Mouse (Mus musculus) stomach, embryonic 14.5 days (tissue): Measurements from ENCODE around the gene Pik3r2. TPM values are rescaled to one million over a fixed set of nuclear protein-coding genes. Genes with fewer than 3 reads are reported as not detected.

Experiments used
- ATAC-seq: fragments of 200-750 bp; cut with Nextera tagmentation; 2 replicates; pipeline ENCODE4 v1.8.0; 2017; ENCODE audit warnings: low read depth, moderate TSS enrichment; ENCODE audit not compliant: insufficient number of reproducible peaks, insufficient read depth, low FRiP score
- H3K27ac ChIP-seq: fragments of 300-500 bp; sonication (generic); 2 replicates; pipeline ENCODE4 v1.5.1; 2014; ENCODE audit warnings: mild to moderate bottlenecking, low read length, moderate library complexity, mixed read lengths
- H3K27me3 ChIP-seq: fragments of 300-500 bp; sonication (generic); 2 replicates; pipeline ENCODE4 v1.6.1; 2014; ENCODE audit warnings: low read length, control low read depth, mixed read lengths; ENCODE audit not compliant: control insufficient read depth, insufficient read depth
- H3K36me3 ChIP-seq: fragments of 300-500 bp; sonication (generic); 2 replicates; pipeline ENCODE4 v1.6.1; 2014; ENCODE audit warnings: mild to moderate bottlenecking, control low read depth, low read length, moderate library complexity, mixed read lengths; ENCODE audit not compliant: control insufficient read depth, insufficient read depth
- H3K4me1 ChIP-seq: fragments of 300-500 bp; sonication (generic); 2 replicates; pipeline ENCODE4 v1.6.1; 2014; ENCODE audit warnings: low read length, control low read depth, mixed read lengths; ENCODE audit not compliant: control insufficient read depth, insufficient read depth
- H3K4me2 ChIP-seq: fragments of 300-500 bp; sonication (generic); replicated peaks from 2 replicates; pipeline ENCODE4 v1.6.1; 2014; ENCODE audit warnings: low read depth, low read length, control low read depth
- H3K4me3 ChIP-seq: fragments of 300-500 bp; sonication (generic); 2 replicates; pipeline ENCODE4 v1.5.1; 2014; ENCODE audit warnings: low read depth, low read length, control low read depth
- H3K9ac ChIP-seq: fragments of 300-500 bp; sonication (generic); replicated peaks from 2 replicates; pipeline ENCODE4 v1.6.1; 2014; ENCODE audit warnings: low read depth, mild to moderate bottlenecking, control low read depth, low read length, moderate library complexity, mixed read lengths
- H3K9me3 ChIP-seq: fragments of 300-500 bp; sonication (generic); 2 replicates; pipeline ENCODE4 v1.6.1; 2016; ENCODE audit warnings: low read depth, low read length, control low read depth; ENCODE audit not compliant: control insufficient read depth
- WGBS: fragments of 180-500 bp; shearing (Covaris S2); extraction: QIAGEN DNeasy Blood & Tissue Kit; methylation state at CpG from one replicate; pipeline ENCODE4 v1.1.7; 2014; 5-methylcytosine and 5-hydroxymethylcytosine counted together
- polyA plus RNA-seq: library from polyadenylated mRNA; unstranded; fragments of >200 nt; fragmentation: Nextera tagmentation; extraction: Ambion mirVana; gene quantifications from 2 replicates; pipeline ENCODE4 v1.2.1, GENCODE M21; 2014

The Pik3r2 gene
- polyA plus RNA-seq, 1 experiment from 2014 or later = 44.5 TPM

GRCm38 (mm10) chr8:70797081-70798070 lies 20.9 kb upstream of the Pik3r2 start:
- Histone ChIP-seq H3K4me3 (peak overlapping the region; percentile 46), H3K9ac (peak overlapping the region; percentile 28; the same call in 1 of the 2 replicates), H3K9me3 (no peaks in the 10 kb centered on the region), H3K4me1 (peaks cover 11% of the 10 kb centered on the region; the same call in 1 of the 2 replicates), H3K36me3 (no peaks in the 10 kb centered on the region), H3K4me2 (peak overlapping the region; percentile 94), H3K27me3 (peaks cover 19% of the 10 kb centered on the region), H3K27ac (peak overlapping the region; percentile 27; the same call in 1 of the 2 replicates)
- under 1% methylated on average over 49 of the region's 57 CpGs for WGBS
- peak; percentile 89 for ATAC-seq

- ATAC-seq = no peak; the same call in 1 of the 2 replicates
- Histone ChIP-seq H3K36me3 (no peaks in the 10 kb centered on the region), H3K4me1 (peaks cover 15% of the 10 kb centered on the region), H3K9me3 (no peaks in the 10 kb centered on the region), H3K4me3 (peak overlapping the region; percentile 46), H3K27ac (peak overlapping the region; percentile 23; the same call in 1 of the 2 replicates), H3K9ac (peak overlapping the region; percentile 41; the same call in 1 of the 2 replicates), H3K27me3 (peaks cover 19% of the 10 kb centered on the region), H3K4me2 (peak overlapping the region; percentile 94)
- WGBS = 2% methylated on average over 53 of the region's 54 CpGs
Measured at GRCm38 (mm10) chr8:70796403-70797080, 20.0 kb upstream of the Pik3r2 start.

- Histone ChIP-seq H3K9ac (no peak overlapping the region), H3K4me1 (peaks cover 27% of the 10 kb centered on the region), H3K4me3 (no peak overlapping the region), H3K27ac (no peak overlapping the region), H3K9me3 (no peaks in the 10 kb centered on the region), H3K36me3 (no peaks in the 10 kb centered on the region), H3K4me2 (no peak overlapping the region), H3K27me3 (peaks cover 19% of the 10 kb centered on the region)
- ATAC-seq = no peak
- WGBS = 85% methylated on average over 2 of the region's 2 CpGs
Measured at GRCm38 (mm10) chr8:70795370-70795769, 18.9 kb upstream of the Pik3r2 start.

- ATAC-seq = no peak
- 88% methylated on average over 2 of the region's 2 CpGs for WGBS
Measured at GRCm38 (mm10) chr8:70794215-70794614, 17.7 kb upstream of the Pik3r2 start.

GRCm38 (mm10) chr8:70792700-70793099 lies 16.2 kb upstream of the Pik3r2 start:
- no peaks in the 10 kb centered on the region for H3K27me3 ChIP-seq
- peak overlapping the region; percentile 75 for H3K4me3 ChIP-seq
- H3K9me3 ChIP-seq = no peaks in the 10 kb centered on the region
- H3K4me2 ChIP-seq = peak overlapping the region; percentile 82
- peak; percentile 48 for ATAC-seq
- H3K36me3 ChIP-seq = peaks cover 7% of the 10 kb centered on the region; the same call in 1 of the 2 replicates
- peak overlapping the region; percentile 45; the same call in 1 of the 2 replicates for H3K27ac ChIP-seq
- under 1% methylated on average over 20 of the region's 20 CpGs for WGBS
- peak overlapping the region; percentile 80; the same call in 1 of the 2 replicates for H3K9ac ChIP-seq
- H3K4me1 ChIP-seq = peaks cover 26% of the 10 kb centered on the region

More at GRCm38 (mm10) chr8:70794215-70794614, 17.7 kb upstream of the Pik3r2 start:
- Histone ChIP-seq H3K9ac (no peak overlapping the region), H3K27ac (no peak overlapping the region), H3K36me3 (no peaks in the 10 kb centered on the region), H3K4me3 (no peak overlapping the region), H3K4me2 (no peak overlapping the region), H3K27me3 (peaks cover 10% of the 10 kb centered on the region; the same call in 1 of the 2 replicates), H3K4me1 (peaks cover 28% of the 10 kb centered on the region), H3K9me3 (no peaks in the 10 kb centered on the region)

- ATAC-seq = peak; percentile 83
- WGBS = 3% methylated on average over 58 of the region's 58 CpGs
- peaks cover 24% of the 10 kb centered on the region for H3K4me1 ChIP-seq
Measured at GRCm38 (mm10) chr8:70791975-70792691, 15.6 kb upstream of the Pik3r2 start.

GRCm38 (mm10) chr8:70791294-70791701 lies 14.8 kb upstream of the Pik3r2 start:
- peak overlapping the region; percentile 82 for H3K4me2 ChIP-seq
- 59% methylated on average over 7 of the region's 7 CpGs for WGBS
- H3K9me3 ChIP-seq = no peaks in the 10 kb centered on the region
- H3K36me3 ChIP-seq = peaks cover 19% of the 10 kb centered on the region
- peak overlapping the region; percentile 75; the same call in 1 of the 2 replicates for H3K4me3 ChIP-seq
- no peaks in the 10 kb centered on the region for H3K27me3 ChIP-seq
- peak overlapping the region; percentile 28; the same call in 1 of the 2 replicates for H3K9ac ChIP-seq
- H3K4me1 ChIP-seq = peaks cover 24% of the 10 kb centered on the region
- H3K27ac ChIP-seq = no peak overlapping the region; the same call in 1 of the 2 replicates
- no peak for ATAC-seq

More at GRCm38 (mm10) chr8:70791975-70792691, 15.6 kb upstream of the Pik3r2 start:
- H3K27me3 ChIP-seq = no peaks in the 10 kb centered on the region
- H3K9me3 ChIP-seq = no peaks in the 10 kb centered on the region
- H3K4me3 ChIP-seq = peak overlapping the region; percentile 75
- peak overlapping the region; percentile 82 for H3K4me2 ChIP-seq
- peak overlapping the region; percentile 61 for H3K27ac ChIP-seq
- H3K9ac ChIP-seq = peak overlapping the region; percentile 80
- peaks cover 11% of the 10 kb centered on the region; the same call in 1 of the 2 replicates for H3K36me3 ChIP-seq
